Mouse (Mus musculus): Measurements from ENCODE around the gene Nup205. TPM values are rescaled to one million over a fixed set of nuclear protein-coding genes. Genes with fewer than 3 reads are reported as not detected.

Gene Nup205
- polyA plus RNA-seq, 1 experiment from 2014 or later: 73.0 TPM

DNA sequence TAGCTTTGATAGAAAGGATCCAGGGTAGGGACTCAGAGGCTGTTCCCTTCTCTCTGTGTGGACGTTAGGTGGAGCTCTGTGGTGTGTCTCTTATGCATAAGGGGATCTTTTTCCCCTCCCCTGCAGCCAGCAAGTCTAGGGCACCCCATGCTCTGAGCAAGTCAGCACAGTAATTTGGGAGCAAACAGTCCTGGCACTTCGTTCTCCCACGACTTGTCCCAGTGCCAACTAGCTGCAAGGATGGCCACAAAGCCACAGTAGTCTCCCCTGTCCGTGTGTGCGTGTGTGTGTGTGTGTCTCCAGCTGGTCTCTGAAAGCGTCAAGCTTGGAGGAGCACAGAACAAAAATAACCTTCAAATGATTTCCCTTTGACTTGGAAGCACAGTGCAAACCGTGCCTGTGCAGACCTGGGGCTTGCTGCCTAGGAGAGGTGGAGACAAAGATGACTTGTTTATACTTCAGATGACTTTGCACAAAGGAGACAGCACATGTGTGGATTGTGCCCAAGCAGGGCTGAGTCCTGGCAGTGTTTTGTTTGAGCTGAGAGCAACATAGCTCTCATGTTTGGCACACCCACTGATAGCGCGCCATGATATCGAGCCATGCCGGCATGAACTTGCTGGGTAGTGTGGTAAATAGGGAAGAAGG is 111.0 kb downstream of the Nup205 start:
- Histone ChIP-seq H3K4me2 (ENCODE audit: low read depth, low read length, severe bottlenecking) (no peak overlapping the region), H3K27me3 (ENCODE audit: control insufficient read depth, insufficient read depth, low read length) (no peaks in the 10 kb centered on the region), H3K27ac (ENCODE audit: low read depth, low read length) (no peak overlapping the region), H3K9me3 (ENCODE audit: control insufficient read depth, low read length) (no peaks in the 10 kb centered on the region), H3K4me1 (replicated peaks; ENCODE audit: control insufficient read depth, insufficient read depth, low read length) (no peaks in the 10 kb centered on the region; the same call in 1 of the 2 replicates), H3K36me3 (ENCODE audit: control insufficient read depth, insufficient read depth, low read length) (no peaks in the 10 kb centered on the region), H3K9ac (ENCODE audit: low read length) (no peak overlapping the region), H3K4me3 (ENCODE audit: low read depth, low read length) (no peak overlapping the region)
- DNase-seq (ENCODE audit: low spot score) (no peak), ATAC-seq (replicated peaks; ENCODE audit: low FRiP score) (no peak)
- whole genome bisulfite sequencing: 84% methylated on average over 11 of the region's 11 CpGs

DNA sequence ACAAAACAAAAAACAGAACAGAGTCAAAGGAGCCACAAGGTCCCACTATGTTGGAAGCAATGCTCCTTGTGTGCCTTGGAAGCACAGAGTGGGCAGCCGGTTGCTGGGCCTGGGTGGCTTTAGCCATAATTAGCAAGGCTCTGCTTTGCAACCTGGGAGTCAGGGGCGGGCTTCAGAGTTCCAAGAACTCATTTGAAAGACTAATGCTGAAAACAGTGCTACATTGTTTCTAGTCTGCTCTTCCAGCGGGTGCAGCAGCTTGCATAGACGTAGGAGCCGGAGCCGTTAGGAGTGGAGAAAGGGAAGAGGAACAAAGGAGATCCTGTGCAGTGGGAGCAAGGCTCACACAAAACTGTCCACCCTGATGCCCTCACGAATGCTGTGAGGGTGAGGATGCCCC is 111.7 kb downstream of the Nup205 start:
- 10% methylated on average over 7 of the region's 7 CpGs for WGBS
- H3K4me1 ChIP-seq (replicated peaks; ENCODE audit: control insufficient read depth, insufficient read depth, low read length): no peaks in the 10 kb centered on the region; the same call in 1 of the 2 replicates
- H3K9ac ChIP-seq (ENCODE audit: low read length): no peak overlapping the region
- H3K27me3 ChIP-seq (ENCODE audit: control insufficient read depth, insufficient read depth, low read length): no peaks in the 10 kb centered on the region
- H3K4me3 ChIP-seq (ENCODE audit: low read depth, low read length): no peak overlapping the region
- ATAC-seq (replicated peaks; ENCODE audit: low FRiP score) (no peak; the same call in 1 of the 2 replicates), DNase-seq (ENCODE audit: low spot score) (no peak)
- H3K4me2 ChIP-seq (ENCODE audit: low read depth, low read length, severe bottlenecking): 0 out of 2 replicates have a peak overlapping the region, but pooled peaks have one; percentile 5
- H3K36me3 ChIP-seq (ENCODE audit: control insufficient read depth, insufficient read depth, low read length): no peaks in the 10 kb centered on the region
- no peak overlapping the region for H3K27ac ChIP-seq (ENCODE audit: low read depth, low read length)
- no peaks in the 10 kb centered on the region for H3K9me3 ChIP-seq (ENCODE audit: control insufficient read depth, low read length)

DNA sequence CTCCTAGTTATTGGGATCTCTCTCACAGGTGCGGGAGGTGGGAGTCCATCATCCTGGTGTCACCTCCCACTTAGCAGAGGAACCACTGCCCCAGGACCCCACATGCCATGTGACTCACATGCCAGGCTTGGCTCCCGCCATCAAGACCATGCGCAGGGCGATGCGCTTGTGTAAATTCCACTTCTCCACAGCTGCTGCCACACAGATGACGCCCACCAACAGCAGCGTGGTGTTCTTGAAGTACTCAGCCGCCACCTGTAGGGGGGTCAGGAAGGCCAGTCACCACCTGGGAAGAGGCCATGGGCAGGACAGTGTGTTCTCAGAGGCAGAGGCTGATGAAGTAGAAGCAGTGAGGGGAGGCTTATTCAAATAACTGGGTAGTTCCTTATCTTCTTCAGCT is 112.5 kb downstream of the Nup205 start:
- no peaks in the 10 kb centered on the region; the same call in 1 of the 2 replicates for H3K4me1 ChIP-seq (replicated peaks; ENCODE audit: control insufficient read depth, insufficient read depth, low read length)
- DNase-seq (ENCODE audit: low spot score): no peak
- WGBS: 92% methylated on average over 8 of the region's 8 CpGs
- no peaks in the 10 kb centered on the region for H3K27me3 ChIP-seq (ENCODE audit: control insufficient read depth, insufficient read depth, low read length)
- no peaks in the 10 kb centered on the region for H3K36me3 ChIP-seq (ENCODE audit: control insufficient read depth, insufficient read depth, low read length)
- H3K4me2 ChIP-seq (ENCODE audit: low read depth, low read length, severe bottlenecking): no peak overlapping the region
- H3K27ac ChIP-seq (ENCODE audit: low read depth, low read length): no peak overlapping the region
- H3K9me3 ChIP-seq (ENCODE audit: control insufficient read depth, low read length): no peaks in the 10 kb centered on the region
- no peak overlapping the region for H3K4me3 ChIP-seq (ENCODE audit: low read depth, low read length)
- H3K9ac ChIP-seq (ENCODE audit: low read length): no peak overlapping the region
- no peak for ATAC-seq (replicated peaks; ENCODE audit: low FRiP score)

DNA sequence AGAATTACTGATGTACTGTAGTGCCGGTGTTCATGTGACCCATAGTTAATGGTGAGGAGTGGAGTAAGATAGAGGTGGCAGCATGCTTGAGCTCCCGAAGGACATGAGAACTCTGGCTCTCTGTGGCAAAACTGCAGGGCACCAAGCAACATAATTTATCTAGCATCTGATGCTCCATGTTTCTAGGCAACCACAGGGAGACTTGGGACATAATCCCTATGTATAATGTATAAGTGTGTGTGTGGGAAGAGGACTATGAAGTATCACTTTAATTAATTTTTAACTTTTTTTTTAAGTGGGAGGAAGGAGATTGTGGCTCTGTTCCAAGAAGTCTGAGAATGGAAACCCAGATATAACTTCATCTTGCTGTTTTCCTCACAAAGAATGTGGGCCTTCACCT is 117.7 kb downstream of the Nup205 start:
- Histone ChIP-seq H3K9ac (ENCODE audit: low read length) (no peak overlapping the region), H3K9me3 (ENCODE audit: control insufficient read depth, low read length) (no peaks in the 10 kb centered on the region), H3K4me2 (ENCODE audit: low read depth, low read length, severe bottlenecking) (no peak overlapping the region), H3K4me3 (ENCODE audit: low read depth, low read length) (no peak overlapping the region), H3K36me3 (ENCODE audit: control insufficient read depth, insufficient read depth, low read length) (no peaks in the 10 kb centered on the region), H3K27ac (ENCODE audit: low read depth, low read length) (no peak overlapping the region), H3K27me3 (ENCODE audit: control insufficient read depth, insufficient read depth, low read length) (no peaks in the 10 kb centered on the region), H3K4me1 (replicated peaks; ENCODE audit: control insufficient read depth, insufficient read depth, low read length) (no peaks in the 10 kb centered on the region)
- no peak for DNase-seq (ENCODE audit: low spot score)
- 94% methylated on average over 2 of the region's 2 CpGs for WGBS
- no peak for ATAC-seq (replicated peaks; ENCODE audit: low FRiP score)

DNA sequence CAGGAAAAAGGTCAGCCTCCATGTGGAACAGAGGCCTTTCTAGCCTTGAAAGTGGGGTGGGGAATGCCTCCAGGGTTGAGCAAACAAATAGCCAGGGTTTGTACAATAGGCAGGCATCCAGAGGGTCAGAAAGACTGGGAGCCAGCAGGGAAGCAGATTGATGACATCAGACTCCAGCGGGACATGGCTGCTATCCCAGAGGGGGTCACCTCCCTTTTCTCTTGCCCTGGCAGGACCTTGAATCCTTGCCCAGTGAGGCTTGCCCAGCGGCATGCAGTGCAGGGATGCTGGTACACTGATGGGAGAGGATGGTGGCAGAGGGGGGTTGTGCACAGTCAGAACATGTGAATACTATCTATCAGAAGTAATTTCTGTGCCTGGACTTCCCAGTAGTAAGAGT is 119.8 kb downstream of the Nup205 start:
- Histone ChIP-seq H3K4me3 (ENCODE audit: low read depth, low read length) (no peak overlapping the region), H3K4me1 (replicated peaks; ENCODE audit: control insufficient read depth, insufficient read depth, low read length) (no peaks in the 10 kb centered on the region), H3K9me3 (ENCODE audit: control insufficient read depth, low read length) (no peaks in the 10 kb centered on the region), H3K27me3 (ENCODE audit: control insufficient read depth, insufficient read depth, low read length) (no peaks in the 10 kb centered on the region), H3K27ac (ENCODE audit: low read depth, low read length) (no peak overlapping the region), H3K9ac (ENCODE audit: low read length) (no peak overlapping the region), H3K36me3 (ENCODE audit: control insufficient read depth, insufficient read depth, low read length) (no peaks in the 10 kb centered on the region), H3K4me2 (ENCODE audit: low read depth, low read length, severe bottlenecking) (no peak overlapping the region)
- 57% methylated on average over 2 of the region's 2 CpGs for WGBS
- ATAC-seq (replicated peaks; ENCODE audit: low FRiP score) (no peak), DNase-seq (ENCODE audit: low spot score) (no peak)

Other genes with a start within 250 kb of the Nup205 start
- 0.16 and 0.51 TPM in 2 replicates for gene Slc23a4, start 189.0 kb upstream of the Nup205 start, polyA plus RNA-seq (2014; fragmentation: Nextera tagmentation; extraction: Ambion mirVana)
- 35.8 and 36.1 TPM in 2 replicates for gene Cnot4, start 43.7 kb upstream of the Nup205 start, polyA plus RNA-seq (2014; fragmentation: Nextera tagmentation; extraction: Ambion mirVana)
- gene Slc13a4, start 130.7 kb downstream of the Nup205 start, polyA plus RNA-seq (2014; fragmentation: Nextera tagmentation; extraction: Ambion mirVana): 0.15 and 0.32 TPM in 2 replicates
- gene Fam180a, start 148.7 kb downstream of the Nup205 start, polyA plus RNA-seq (2014; fragmentation: Nextera tagmentation; extraction: Ambion mirVana): not detected in 2 replicates